Mouse (Mus musculus): ENCODE measurements around the gene Timp3.

GRCm38 (mm10) chr10:86302761-86303494, 2.8 kb downstream of the Timp3 start:
- TF ChIP-seq CTCF (IDR thresholded peaks at IDR 0.05; ENCODE audit: low read depth, low read length) (no peak), POLR2A (IDR thresholded peaks at IDR 0.05; ENCODE audit: borderline replicate concordance, low read depth, low read length) (no peak)

All from bone marrow macrophage, adult 2 months (primary cell).